Comparison of ENCODE assay signal across 1 mouse cellular context in the genomic region with DNA sequence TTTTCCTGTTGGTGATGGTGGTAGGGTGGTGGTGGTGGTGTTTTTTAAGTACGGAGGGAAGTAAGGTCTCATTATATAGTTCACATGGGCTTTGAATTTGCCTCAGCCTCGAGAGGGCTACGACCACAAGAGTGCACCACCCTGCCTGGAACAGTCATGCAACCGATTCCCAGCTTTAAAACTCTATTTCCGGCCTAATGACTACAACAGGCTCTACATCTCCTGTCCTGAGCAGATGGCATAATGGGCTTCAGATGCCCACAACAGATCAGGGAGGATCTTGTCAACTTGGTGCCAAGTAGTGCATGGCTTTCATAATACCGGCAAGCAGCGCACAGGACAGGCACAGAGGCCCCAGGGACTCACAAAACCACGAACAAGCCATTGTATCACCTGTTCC.
TF ChIP-seq lines count a peak whose summit lies in the region.

No protein-coding gene starts in this region.

TF ChIP-seq in MEL, 35 proteins besides CTCF, POLR2A, EP300 and RAD21:
- TF ChIP-seq USF1 (IDR thresholded peaks at IDR 0.05; ENCODE audit: low read depth, low read length), result no peak
- TF ChIP-seq SIN3A (IDR thresholded peaks at IDR 0.05; ENCODE audit: low read length), result peak; percentile 15; the same call in 1 of the 2 replicates
- 0 out of 2 replicates have a peak, but pooled peaks have one; percentile 2 for TF ChIP-seq RCOR1 (IDR thresholded peaks at IDR 0.05; ENCODE audit: low read depth, low read length)
TF ChIP-seq in MEL: peak in this region for 2.
